Mouse (Mus musculus) left cerebral cortex, adult 6 months (tissue): ENCODE results near the gene Uty. TPM values are rescaled to one million over a fixed set of nuclear protein-coding genes. Genes with fewer than 3 reads are reported as not detected.

Source experiments
- long read RNA-seq, 2 experiments: library from polyadenylated mRNA; unstranded; transcript quantifications; one replicate each; pipeline ENCODE4 v2.0.0; 2019 to 2020
- polyA plus RNA-seq: library from polyadenylated mRNA; unstranded; fragments of <200 nt; fragmentation: Nextera tagmentation; gene quantifications from 2 replicates; pipeline ENCODE4 v1.2.3, GENCODE M21; 2021

Gene Uty
- not detected in 2 replicates for polyA plus RNA-seq
- long read RNA-seq, experiment 1, full-length matches to known transcripts, result 8 of 43 reads
- long read RNA-seq, experiment 1, partial matches to known transcripts, result 16 of 43 reads
- long read RNA-seq, experiment 1, other reads (novel, unspliced or antisense), result 19 of 43 reads
- long read RNA-seq, experiment 2, result 0 reads

DNA sequence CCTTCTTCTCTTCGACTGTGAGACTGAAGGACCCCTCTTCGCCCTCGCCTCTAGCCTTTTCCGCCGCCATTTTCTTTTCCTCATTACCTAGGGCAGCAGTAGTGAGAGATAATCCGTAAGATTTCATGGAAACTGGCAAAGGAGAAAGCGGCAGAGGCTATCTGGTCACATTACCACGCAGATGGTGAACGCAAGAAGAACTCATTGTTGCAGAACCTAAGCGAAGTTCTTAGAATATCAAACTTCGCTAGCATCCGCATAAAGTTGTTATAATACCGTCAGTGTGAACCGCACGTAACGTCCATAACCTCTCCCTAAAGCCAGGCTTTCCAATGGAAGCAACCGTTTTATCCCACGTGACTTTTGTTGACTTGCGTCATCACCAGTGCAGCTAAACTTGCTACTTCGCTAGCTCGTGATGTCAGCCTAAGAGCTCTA is at the start of gene Uty:
Gene Uty (minus strand): TSS at position 334 of the 438 bp plus-strand sequence.

DNA sequence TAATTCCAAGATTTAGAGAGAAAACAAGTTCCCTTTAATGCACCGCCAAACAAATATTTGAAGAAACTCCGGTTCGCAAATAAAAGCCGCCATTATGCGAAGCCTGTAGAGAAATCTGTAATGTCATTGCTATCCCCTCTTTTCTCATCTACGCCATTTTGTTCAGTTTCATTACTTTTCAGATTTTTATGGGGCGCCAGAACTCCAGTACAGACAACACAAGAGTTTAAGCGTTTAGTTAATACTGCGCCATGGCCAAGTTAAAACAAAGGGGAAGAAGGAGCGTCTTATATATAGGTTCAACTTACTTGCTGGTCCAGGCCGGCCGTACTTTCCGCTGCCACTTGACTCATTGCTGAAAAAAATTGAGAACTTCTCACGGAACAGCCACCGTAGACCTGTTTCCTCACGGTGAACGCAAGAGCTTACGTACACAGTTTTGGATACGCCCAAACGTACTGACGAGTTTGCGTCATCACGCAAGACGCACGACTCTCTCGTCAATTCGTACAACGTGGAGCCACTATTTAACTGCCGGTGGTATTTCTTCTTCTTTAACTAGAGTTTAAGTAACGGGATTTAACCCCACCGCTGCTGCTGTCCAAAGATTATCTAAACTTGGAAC is 40.7 kb upstream of the Uty start, which contains the start of gene Ddx3y:
Gene Ddx3y (minus strand): TSS at position 459 of the 625 bp plus-strand sequence.

Other genes with a start within 250 kb of the Uty start
- gene Eif2s3y, start 235.2 kb downstream of the Uty start, polyA plus RNA-seq, result not detected in 2 replicates
- 0.04 TPM in 1 of 2 replicates, not detected in the other for gene Ddx3y, start 40.9 kb upstream of the Uty start, polyA plus RNA-seq
- not detected in 2 replicates for gene Usp9y, start 214.0 kb upstream of the Uty start, polyA plus RNA-seq